Mouse (Mus musculus) cerebral cortex, adult 2 months (tissue): Measurements from ENCODE around the gene Mx1.

Experiments used
- WGBS: fragments of 180-500 bp; shearing (Covaris S2); methylation state at CpG from one replicate; pipeline ENCODE4 v1.1.7; 2018; 5-methylcytosine and 5-hydroxymethylcytosine counted together

Mx1 gene

DNA sequence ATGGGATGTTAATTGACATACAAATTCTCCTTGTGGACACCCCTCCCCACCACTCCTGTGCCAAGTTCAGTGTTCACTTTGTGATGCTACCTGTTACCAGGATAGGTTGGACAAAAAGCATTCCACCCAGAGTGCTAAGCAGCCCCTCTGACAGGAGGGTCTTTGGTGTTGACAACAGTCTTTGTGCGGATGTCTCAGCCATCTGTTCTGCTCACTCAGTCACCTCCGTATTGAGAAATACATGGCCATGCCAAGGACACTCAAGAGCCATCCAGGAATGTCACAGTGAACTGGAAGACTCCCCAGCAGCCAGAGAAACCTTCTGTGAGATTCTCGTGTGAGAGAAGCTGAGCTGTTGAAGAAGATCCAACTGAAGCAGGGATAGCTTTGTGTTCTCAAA, 24.5 kb downstream of the Mx1 start:
- 56% methylated on average over 3 of the region's 3 CpGs for WGBS

DNA sequence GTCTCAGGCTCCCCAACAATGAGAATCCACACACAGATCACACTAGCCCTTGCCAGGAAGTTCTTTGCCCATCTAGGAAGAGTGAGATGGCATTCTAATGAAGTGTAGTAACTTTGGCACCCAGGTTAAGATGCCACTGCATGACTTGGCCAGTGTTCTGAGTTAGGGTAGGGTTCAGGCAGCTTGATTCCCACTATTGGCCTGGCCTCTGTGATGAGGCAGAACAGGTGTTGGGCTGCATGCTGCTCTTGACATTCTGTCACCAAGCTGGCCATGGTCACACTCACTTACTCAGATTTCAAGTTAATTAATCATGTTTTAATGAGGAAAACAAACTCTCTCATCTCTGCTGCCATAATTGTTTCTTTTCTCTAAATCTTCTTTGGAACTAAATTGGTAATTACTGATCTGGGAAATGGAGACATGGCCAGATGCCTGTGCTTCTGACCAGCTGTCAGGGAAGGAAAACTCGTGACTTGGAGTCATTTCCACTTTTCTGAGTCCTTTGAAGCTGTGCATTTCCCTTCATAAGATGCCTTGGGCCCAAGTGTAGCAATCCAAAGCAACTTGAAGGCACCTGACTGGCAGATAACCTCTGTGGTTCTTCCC, 25.2 kb downstream of the Mx1 start:
- 33% methylated on average over 1 of the region's 1 CpGs for WGBS

DNA sequence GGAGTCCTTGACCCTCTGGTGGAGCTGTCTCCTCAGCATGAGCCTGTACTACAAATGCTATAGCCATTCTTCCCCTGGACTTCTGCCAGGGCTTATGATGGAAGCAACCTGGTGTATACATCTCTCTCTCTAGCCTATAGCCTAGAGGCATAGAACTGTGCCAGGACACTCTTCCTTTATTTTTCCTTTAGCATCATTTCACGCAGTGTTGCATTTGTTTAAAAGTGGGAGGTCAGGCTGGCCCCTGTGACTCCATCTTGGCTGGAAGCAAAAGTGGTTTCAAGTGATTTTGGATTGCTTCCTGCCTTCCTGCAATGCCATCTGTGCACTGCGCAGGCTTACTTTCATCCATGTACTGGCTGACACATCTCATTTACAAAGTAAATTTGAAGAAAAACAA, 28.5 kb downstream of the Mx1 start:
- 58% methylated on average over 2 of the region's 2 CpGs for WGBS

DNA sequence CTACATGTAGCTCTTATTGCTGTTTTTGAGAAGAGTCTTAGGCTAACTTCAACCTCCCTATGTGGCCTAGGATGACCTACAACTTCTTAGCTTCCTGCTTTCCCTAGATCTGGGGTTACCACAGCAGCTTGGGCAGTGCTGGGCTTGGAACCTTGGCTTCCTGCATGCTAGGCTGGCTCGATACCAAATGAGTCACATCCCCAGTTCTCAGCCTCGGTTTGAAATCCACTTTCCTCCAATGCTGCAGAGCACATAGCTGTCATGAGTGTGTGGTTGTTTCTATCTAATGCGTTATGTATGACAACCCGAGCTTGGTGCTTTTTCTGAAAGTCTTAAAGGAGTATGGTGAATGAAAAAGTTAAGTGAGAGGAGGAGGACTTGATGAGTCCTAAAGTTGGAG, 31.4 kb downstream of the Mx1 start:
- 33% methylated on average over 4 of the region's 4 CpGs for WGBS

DNA sequence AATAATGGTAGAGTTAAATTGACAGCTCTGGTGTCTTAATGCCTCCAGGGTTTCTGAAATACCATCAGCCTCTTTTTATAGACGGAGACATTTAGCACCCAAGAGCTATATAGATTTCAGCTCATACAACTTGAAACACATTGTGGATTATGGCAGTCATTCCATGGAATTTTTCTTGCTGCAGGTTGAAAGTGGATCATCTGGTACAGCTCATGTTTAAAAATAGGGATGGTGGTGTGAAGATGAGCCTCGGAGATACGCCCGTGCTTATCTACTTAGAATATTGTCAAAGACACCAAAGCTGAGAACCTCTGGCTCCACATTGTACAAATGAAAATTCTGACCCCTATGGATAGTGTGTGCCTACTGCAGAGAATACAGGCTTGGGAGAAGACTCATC, 32.6 kb downstream of the Mx1 start:
- WGBS = 49% methylated on average over 4 of the region's 4 CpGs

DNA sequence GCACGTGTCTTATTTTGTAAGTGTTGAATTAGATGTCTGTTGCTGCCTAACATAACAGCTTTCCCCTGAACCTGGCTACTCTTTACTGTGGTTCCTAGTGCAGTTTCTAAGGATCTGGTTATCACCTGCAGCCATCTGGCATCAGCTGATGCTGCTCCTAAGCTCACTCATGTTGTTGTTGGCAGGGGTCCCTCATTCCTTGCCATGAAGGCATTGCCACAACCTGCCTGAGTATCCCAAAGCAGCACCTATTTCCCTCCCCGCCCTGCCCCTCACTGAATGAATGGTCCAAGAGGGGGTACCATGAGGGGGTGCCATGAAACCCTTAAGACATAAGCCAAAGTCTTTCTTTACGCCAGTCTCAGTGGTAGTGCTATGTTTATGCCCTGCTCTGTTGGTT, 34.7 kb downstream of the Mx1 start:
- 84% methylated on average over 3 of the region's 3 CpGs for WGBS

DNA sequence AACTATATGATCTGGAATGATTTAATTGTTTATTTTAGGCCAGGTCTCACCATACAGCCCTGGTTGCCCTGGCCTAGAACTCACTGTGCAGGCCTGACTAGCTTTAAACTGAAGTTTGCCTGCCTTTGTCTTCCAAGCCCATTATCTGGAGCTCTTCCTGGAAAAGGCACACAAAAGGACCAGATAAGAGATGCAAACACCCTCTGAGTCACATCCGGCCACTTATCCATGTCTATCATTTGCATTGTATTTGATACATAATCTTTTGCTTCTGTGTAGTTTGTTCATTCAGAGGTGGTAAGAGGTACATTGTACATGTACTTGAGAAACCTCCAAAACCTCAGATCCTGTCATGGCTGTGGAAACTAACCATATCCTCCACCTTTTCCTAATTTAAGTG, 39.1 kb downstream of the Mx1 start:
- 87% methylated on average over 1 of the region's 1 CpGs for WGBS

DNA sequence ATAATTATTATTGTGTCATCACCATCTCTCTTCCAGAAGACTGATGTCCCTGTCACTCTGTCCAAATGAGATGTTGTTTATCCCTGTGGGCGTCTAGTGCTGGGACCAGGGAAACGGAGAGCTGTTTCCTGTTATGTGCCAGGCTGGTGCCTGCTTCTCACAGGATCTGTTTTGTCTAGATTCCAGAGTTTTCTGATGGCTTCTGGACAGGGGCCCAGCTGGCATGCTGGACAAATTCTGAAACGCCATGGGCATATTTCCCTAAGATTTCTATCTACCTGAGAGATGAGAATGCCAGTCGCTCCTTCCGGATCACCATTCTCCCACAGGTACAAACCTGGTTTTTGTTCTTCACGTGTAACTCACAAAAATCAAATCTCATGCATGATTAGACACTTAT, 41.0 kb downstream of the Mx1 start:
- WGBS = 64% methylated on average over 6 of the region's 6 CpGs

DNA sequence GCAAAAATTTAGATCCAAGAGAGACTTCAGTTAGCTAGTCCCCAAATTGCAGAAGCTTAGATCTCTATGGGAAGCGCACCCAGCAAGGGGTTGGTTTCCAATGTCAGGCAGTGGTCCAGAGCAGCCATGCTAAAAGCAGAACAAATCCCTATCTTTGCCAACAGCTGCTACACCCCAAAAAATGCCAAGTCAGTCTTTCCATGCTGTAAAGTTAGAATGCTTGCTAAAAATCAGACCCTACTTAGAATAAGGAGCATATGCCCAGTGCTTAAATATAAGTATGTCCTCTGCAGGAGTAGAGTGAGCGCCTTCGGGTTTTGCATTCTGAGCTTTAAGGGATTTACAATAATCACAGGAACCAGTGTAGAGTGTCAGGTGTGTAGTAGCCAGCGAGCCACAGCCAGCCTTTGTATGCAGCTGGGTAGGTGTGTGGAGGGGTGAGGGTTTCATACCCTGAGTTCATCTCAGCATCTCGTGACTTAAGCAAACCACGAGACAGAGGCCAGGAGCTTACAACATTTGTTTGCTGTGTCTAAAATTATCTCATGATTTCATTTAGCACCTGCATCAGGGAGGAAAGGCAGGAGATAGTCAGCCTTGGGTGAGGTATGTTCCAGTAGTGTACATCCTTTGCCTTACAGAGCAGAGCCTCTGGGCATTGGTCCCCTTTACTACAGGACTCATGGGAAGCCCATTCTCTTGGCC, 43.8 kb downstream of the Mx1 start:
- 61% methylated on average over 6 of the region's 6 CpGs for WGBS

DNA sequence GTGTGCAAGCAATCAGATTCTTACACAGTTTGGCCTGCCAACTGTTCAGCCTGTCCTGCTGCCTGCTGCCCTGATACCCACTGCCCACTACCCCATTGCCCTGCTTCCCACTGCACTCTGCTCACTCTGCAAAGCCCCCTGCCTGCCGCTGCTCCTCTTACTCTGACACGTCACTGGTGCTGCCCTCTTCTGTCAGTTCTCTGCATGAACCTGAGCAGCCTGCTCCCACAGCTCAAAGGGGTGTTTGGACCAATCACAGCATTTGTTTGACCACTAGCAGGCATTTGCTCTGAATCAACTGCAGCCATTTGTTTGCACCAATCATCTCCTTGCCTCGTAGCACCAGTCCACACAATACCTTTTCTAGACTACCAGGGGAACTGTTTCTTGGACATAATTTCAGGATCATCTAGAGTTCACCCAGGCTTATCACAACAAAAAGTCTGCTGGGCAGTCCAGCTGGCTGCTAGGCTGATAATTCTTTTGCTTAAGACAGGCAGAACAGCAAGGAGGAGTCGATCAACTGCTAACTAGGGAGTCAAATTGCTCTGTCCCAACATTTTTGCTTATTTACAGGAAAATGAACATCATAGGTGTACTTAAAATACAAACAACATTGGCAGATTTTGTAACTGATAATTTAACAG, 44.7 kb downstream of the Mx1 start:
- WGBS = 35% methylated on average over 4 of the region's 4 CpGs

DNA sequence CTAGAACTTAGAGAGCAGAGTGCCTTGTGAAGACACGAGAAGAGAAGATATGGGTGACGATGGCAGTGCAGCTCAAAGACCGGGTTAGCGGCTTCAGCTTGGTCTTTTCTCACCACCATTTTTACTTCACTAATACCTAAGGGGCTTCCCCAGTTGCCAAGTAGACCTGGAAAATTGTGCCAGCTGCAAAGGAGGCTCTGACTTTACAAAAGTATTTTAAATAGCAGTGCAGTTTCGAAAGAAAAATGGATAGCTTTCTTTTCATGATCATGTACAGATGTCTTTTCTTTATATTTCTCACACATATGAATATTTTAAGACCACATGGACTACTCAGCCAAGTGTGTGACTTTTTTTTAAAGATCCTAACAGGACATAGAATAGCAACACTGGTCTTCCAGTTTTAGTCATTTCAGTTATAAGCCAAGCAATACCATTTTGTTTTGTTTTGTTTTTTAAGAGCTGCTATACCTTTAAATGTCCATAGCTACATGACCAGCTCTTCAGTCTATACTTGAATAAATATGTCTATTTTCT, 57.2 kb downstream of the Mx1 start:
- 62% methylated on average over 5 of the region's 5 CpGs for WGBS

DNA sequence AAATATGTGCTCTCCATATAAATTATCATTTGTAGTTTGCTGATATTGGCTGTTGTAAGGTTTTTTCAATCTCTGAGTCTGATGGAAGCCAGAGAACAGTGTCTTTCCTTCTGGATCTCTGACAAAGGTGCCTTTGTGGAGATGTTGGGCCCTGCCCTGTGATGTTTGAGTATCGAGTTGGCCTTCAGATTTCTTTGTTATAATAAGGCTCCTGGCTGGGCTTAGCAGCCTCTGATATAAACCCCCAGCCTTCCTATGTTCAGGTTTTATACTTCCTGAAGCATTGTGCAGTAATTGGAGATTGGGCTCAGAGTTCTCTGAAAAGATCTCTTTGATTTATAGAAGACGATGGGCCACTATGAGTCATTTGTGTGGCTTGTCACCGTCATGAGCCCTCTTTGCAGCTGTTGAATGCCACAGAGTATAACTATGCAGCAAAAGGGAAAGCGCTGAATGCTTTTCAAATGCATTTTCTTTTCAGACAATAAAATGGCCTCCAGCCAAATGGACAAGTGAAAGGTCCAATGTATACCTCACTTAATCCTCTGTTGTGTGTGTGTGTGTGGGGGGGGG, 60.4 kb downstream of the Mx1 start:
- WGBS = 58% methylated on average over 4 of the region's 4 CpGs

DNA sequence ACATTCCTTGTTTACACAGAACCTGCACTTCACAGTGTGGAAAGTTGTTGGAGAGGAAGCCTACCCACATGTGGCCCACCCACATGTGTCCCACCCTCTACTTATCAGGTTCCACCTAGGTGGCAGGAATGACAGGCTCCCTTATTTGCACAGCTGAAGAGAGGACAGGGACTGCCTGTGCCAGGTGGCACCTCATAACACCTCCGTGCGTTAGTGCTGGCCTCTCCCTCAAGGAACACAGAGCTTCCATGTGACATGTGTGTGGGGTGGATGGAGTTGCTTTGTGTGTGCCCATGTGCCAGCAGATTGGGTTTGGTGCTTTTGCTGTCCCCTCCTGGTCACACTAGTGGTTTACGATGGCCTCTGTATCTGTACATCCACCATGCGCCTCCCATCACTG, 62.7 kb downstream of the Mx1 start:
- WGBS = 92% methylated on average over 4 of the region's 4 CpGs

DNA sequence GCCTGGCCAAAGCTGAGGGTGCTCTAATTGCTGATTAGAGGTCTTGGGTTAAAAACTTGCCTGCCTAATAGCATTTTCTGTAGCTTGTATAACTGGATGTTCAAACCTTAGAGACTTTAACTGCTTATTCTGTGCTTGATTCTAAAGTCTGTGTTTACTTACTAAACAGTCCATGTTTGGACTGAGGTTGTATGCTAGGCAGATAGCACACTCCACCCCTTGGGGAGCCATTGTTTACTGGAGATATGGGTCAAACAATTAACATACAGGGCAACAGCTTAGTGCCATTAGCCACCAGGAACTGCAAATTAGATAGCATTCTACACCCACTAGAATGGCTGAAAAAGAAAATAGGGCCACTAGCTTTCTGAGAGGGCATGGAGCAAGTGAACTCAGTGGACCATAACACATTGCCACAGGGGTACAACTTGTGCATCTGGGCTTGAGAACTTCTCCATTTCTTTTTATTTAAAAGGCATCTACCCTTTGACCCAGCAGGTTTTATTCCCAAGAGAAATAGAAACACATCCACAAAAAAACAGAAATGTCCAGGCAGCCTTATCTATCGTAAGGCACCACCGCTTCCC, 64.7 kb downstream of the Mx1 start:
- WGBS = 57% methylated on average over 2 of the region's 2 CpGs
